Mouse (Mus musculus) embryonic fibroblast, embryonic 13.5 days (primary cell): ENCODE results near the gene Agap1.

Source experiments
- CTCF ChIP-seq: IDR thresholded peaks from 2 replicates; pipeline ENCODE4 v1.5.1; 2011; ENCODE audit warnings: mild to moderate bottlenecking, control low read depth, low read length, moderate library complexity, borderline replicate concordance; ENCODE audit not compliant: insufficient read depth
- POLR2A ChIP-seq: IDR thresholded peaks from 2 replicates; pipeline ENCODE4 v1.6.1; 2011; ENCODE audit warnings: low read depth, mild to moderate bottlenecking, control low read depth, low read length, moderate library complexity

DNA sequence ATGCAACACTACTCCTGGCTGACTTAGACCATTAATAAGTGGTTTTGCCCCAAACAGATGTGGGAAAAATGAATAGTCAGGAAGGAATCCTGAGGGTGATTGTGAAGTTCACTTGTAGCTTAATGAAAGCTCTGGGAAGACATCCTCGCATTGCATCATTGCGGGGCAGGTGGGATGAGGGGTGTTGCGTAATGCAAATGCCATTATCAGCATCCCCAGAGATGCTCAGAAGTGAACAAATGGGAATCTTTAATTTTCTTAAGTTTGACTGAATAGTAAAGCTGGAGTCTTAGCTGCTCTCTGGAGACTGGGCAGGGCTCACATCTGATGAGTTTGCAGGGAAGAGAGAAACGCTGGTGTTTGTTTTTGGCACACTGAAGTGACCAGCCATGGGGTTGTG lies 90.5 kb downstream of the Agap1 start:
- no peak for TF ChIP-seq CTCF
- no peak for TF ChIP-seq POLR2A
